In the genomic region with DNA sequence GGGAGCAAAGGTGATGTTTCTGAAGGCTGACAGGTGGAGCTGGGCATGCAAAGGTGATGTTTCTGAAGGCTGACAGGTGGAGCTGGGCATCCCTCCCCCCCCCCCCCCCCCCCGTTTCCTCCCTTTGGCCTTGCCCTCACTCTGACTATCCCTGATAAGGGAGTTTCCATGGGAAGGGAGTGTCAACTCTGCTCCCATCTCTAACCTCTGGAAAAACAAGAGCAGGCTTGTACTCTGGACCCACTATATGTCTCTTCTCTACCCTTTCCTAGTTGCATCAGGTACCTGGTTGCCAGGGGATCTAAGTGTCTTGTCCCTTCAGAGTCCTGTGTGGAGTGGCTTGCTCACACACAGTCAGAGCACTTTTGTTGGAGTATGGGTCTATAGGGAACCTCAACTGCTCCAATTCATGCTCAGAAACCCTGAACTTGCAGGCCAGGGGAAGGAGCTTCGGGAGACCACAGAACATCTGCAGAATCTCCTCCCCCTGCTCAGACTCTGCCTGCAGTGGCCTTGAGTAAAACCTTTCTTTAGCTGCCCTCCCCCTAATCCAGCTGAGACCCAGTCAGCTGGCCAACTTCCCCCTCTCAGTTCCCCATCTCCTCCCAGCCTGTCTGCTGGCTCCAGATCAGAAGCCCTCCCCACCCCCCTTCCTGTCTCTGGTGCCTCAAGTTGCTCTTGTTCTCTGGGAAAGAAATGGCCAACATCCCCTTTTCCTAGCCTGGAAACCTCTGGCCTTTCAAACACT, we compare ENCODE assay signal across 8 mouse cellular contexts. TPM values are rescaled to one million over a fixed set of nuclear protein-coding genes. Genes with fewer than 3 reads are reported as not detected.
DNase-seq lines count a peak whose midpoint lies in the region; ATAC-seq lines count a peak whose summit lies in the region.

No protein-coding gene starts in this region.

- no peak for ATAC-seq in hindbrain, embryonic 13.5 days (ENCODE audit: low FRiP score)
- ATAC-seq in limb, embryonic 12.5 days (ENCODE audit: insufficient number of reproducible peaks, insufficient read depth, low FRiP score, low TSS enrichment, low read depth) = no peak
- no peak for ATAC-seq in midbrain, embryonic 12.5 days (ENCODE audit: low FRiP score, low read depth)
- ATAC-seq in stomach, embryonic 14.5 days (ENCODE audit: insufficient number of reproducible peaks, insufficient read depth, low FRiP score, low read depth) = peak; percentile 26; the same call in 1 of the 2 replicates

- peak overlapping the region; percentile 81 for H3K4me2 ChIP-seq in hindbrain, embryonic 13.5 days
- H3K4me2 ChIP-seq in limb, embryonic 12.5 days = peak overlapping the region; percentile 84
- H3K4me2 ChIP-seq in midbrain, embryonic 12.5 days (replicated peaks) = peak overlapping the region; percentile 74
- peak overlapping the region; percentile 78 for H3K4me2 ChIP-seq in stomach, embryonic 14.5 days (replicated peaks; ENCODE audit: low read depth, low read length)

- peaks cover 15% of the 10 kb centered on the region for H3K36me3 ChIP-seq in hindbrain, embryonic 13.5 days
- H3K36me3 ChIP-seq in limb, embryonic 12.5 days = peaks cover 15% of the 10 kb centered on the region; the same call in 1 of the 2 replicates
- peaks cover 7% of the 10 kb centered on the region; the same call in 1 of the 2 replicates for H3K36me3 ChIP-seq in midbrain, embryonic 12.5 days
- peaks cover 3% of the 10 kb centered on the region; the same call in 1 of the 2 replicates for H3K36me3 ChIP-seq in stomach, embryonic 14.5 days (ENCODE audit: control insufficient read depth, insufficient read depth, low read length)

- H3K4me1 ChIP-seq in hindbrain, embryonic 13.5 days (replicated peaks) = peaks cover 27% of the 10 kb centered on the region
- peaks cover 21% of the 10 kb centered on the region for H3K4me1 ChIP-seq in limb, embryonic 12.5 days (replicated peaks)
- peaks cover 18% of the 10 kb centered on the region for H3K4me1 ChIP-seq in midbrain, embryonic 12.5 days
- peaks cover 14% of the 10 kb centered on the region for H3K4me1 ChIP-seq in stomach, embryonic 14.5 days (ENCODE audit: control insufficient read depth, insufficient read depth, low read length)

- H3K27ac ChIP-seq in hindbrain, embryonic 13.5 days = peak overlapping the region; percentile 97; the same call in 1 of the 2 replicates
- H3K27ac ChIP-seq in limb, embryonic 12.5 days = peak overlapping the region; percentile 82
- H3K27ac ChIP-seq in midbrain, embryonic 12.5 days (replicated peaks) = no peak overlapping the region
- H3K27ac ChIP-seq in stomach, embryonic 14.5 days (ENCODE audit: low read length) = peak overlapping the region; percentile 94

- H3K4me3 ChIP-seq in hindbrain, embryonic 13.5 days = peak overlapping the region; percentile 82
- H3K4me3 ChIP-seq in limb, embryonic 12.5 days (replicated peaks) = peak overlapping the region; percentile 91
- H3K4me3 ChIP-seq in midbrain, embryonic 12.5 days = peak overlapping the region; percentile 73
- peak overlapping the region; percentile 72 for H3K4me3 ChIP-seq in stomach, embryonic 14.5 days (ENCODE audit: low read depth, low read length)

- DNase-seq in embryo, embryonic 10.5 days (ENCODE audit: low spot score) = peak; percentile 8
- no peak for DNase-seq in embryo, embryonic 9.5 days (ENCODE audit: extremely low spot score)
- DNase-seq in adrenal gland, postnatal 36 days = peak; percentile 54 to 76
- DNase-seq in forelimb bud, embryonic 11.5 days (ENCODE audit: low read depth, low spot score) = peak; percentile 2

- peak overlapping the region; percentile 90 for H3K9ac ChIP-seq in hindbrain, embryonic 13.5 days
- H3K9ac ChIP-seq in limb, embryonic 12.5 days (replicated peaks) = peak overlapping the region; percentile 86
- H3K9ac ChIP-seq in midbrain, embryonic 12.5 days (replicated peaks) = peak overlapping the region; percentile 80; the same call in 1 of the 2 replicates
- H3K9ac ChIP-seq in stomach, embryonic 14.5 days (replicated peaks; ENCODE audit: low read depth, low read length) = no peak overlapping the region; the same call in 1 of the 2 replicates

- no peaks in the 10 kb centered on the region for H3K9me3 ChIP-seq in hindbrain, embryonic 13.5 days
- H3K9me3 ChIP-seq in limb, embryonic 12.5 days = no peaks in the 10 kb centered on the region
- no peaks in the 10 kb centered on the region for H3K9me3 ChIP-seq in midbrain, embryonic 12.5 days
- no peaks in the 10 kb centered on the region for H3K9me3 ChIP-seq in stomach, embryonic 14.5 days (ENCODE audit: control insufficient read depth, low read depth, low read length)

- WGBS in hindbrain, embryonic 13.5 days = 19% methylated on average over 2 of the region's 2 CpGs
- WGBS in limb, embryonic 12.5 days = 8% methylated on average over 2 of the region's 2 CpGs
- WGBS in midbrain, embryonic 12.5 days = 17% methylated on average over 1 of the region's 2 CpGs
- 5% methylated on average over 1 of the region's 2 CpGs for WGBS in stomach, embryonic 14.5 days

- H3K27me3 ChIP-seq in hindbrain, embryonic 13.5 days = peaks cover 12% of the 10 kb centered on the region
- H3K27me3 ChIP-seq in limb, embryonic 12.5 days = peaks cover 5% of the 10 kb centered on the region; the same call in 1 of the 2 replicates
- H3K27me3 ChIP-seq in midbrain, embryonic 12.5 days = peaks cover 12% of the 10 kb centered on the region; the same call in 1 of the 2 replicates
- no peaks in the 10 kb centered on the region for H3K27me3 ChIP-seq in stomach, embryonic 14.5 days (ENCODE audit: control insufficient read depth, insufficient read depth, low read length)

RNA-seq across cellular contexts. Expression of gene Tmem86a, which starts 1.2 kb away (rescaled TPM):
- 10 to 100 TPM; 21.8 to 38.1 TPM for total RNA-seq in adrenal gland, postnatal 36 days (2021)
- 24.4 and 27.1 TPM in 2 replicates for polyA plus RNA-seq in hindbrain, embryonic 13.5 days (2015; fragmentation: Nextera tagmentation; extraction: Ambion mirVana)
- 19.4 and 19.5 TPM in 2 replicates for polyA plus RNA-seq in limb, embryonic 12.5 days (2016; fragmentation: Nextera tagmentation; extraction: Ambion mirVana)
- 16.6 and 17.4 TPM in 2 replicates for polyA plus RNA-seq in midbrain, embryonic 12.5 days (2016; fragmentation: Nextera tagmentation; extraction: Ambion mirVana)
- 24.3 and 25.6 TPM in 2 replicates for polyA plus RNA-seq in stomach, embryonic 14.5 days (2014; fragmentation: Nextera tagmentation; extraction: Ambion mirVana)

RNA-seq across cellular contexts. Expression of gene Spty2d1, which starts 43.4 kb away (rescaled TPM):
- total RNA-seq in adrenal gland, postnatal 36 days (2021) = 10 to 100 TPM; 20.4 to 34.9 TPM
- 8.9 and 9.8 TPM in 2 replicates for polyA plus RNA-seq in hindbrain, embryonic 13.5 days (2015; fragmentation: Nextera tagmentation; extraction: Ambion mirVana)
- polyA plus RNA-seq in limb, embryonic 12.5 days (2016; fragmentation: Nextera tagmentation; extraction: Ambion mirVana) = 17.3 and 17.5 TPM in 2 replicates
- 13.1 and 14.0 TPM in 2 replicates for polyA plus RNA-seq in midbrain, embryonic 12.5 days (2016; fragmentation: Nextera tagmentation; extraction: Ambion mirVana)
- polyA plus RNA-seq in stomach, embryonic 14.5 days (2014; fragmentation: Nextera tagmentation; extraction: Ambion mirVana) = 18.0 and 19.2 TPM in 2 replicates
